Comparison of ENCODE assay signal across 28 mouse cellular contexts in genomic region chrX:116125660-116126059, GRCm38 (mm10).
"Had no signal": no experiment of that assay in that cellular context is flagged by ENCODE, and none has a peak within 500 bp of the region (broad histone marks: within the 10 kb centered on the region; RNA-seq: fewer than 3 reads in every experiment).

No protein-coding gene starts in this region.

- H3K27me3 ChIP-seq: limb, embryonic 12.5 days; limb, embryonic 13.5 days; limb, embryonic 15.5 days; liver, embryonic 12.5 days; liver, embryonic 13.5 days; liver, embryonic 15.5 days; lung, embryonic 15.5 days; megakaryocyte, embryonic 14.5 days; midbrain, embryonic 12.5 days; midbrain, embryonic 13.5 days; midbrain, embryonic 15.5 days; neural tube, embryonic 12.5 days had no signal

- H3K27ac ChIP-seq: limb, embryonic 10.5 days; limb, embryonic 12.5 days; limb, embryonic 13.5 days; limb, embryonic 15.5 days; liver, embryonic 12.5 days; liver, embryonic 13.5 days; liver, embryonic 14.5 days; liver, embryonic 15.5 days; lung, embryonic 15.5 days; macrophage; midbrain, embryonic 10.5 days; midbrain, embryonic 12.5 days; midbrain, embryonic 13.5 days; midbrain, embryonic 15.5 days; neural tube, embryonic 12.5 days had no signal

- H3K9ac ChIP-seq: limb, embryonic 12.5 days; limb, embryonic 13.5 days; limb, embryonic 15.5 days; liver, embryonic 12.5 days; liver, embryonic 13.5 days; liver, embryonic 14.5 days; liver, embryonic 15.5 days; liver, postnatal 0 days; lung, embryonic 14.5 days; lung, embryonic 15.5 days; midbrain, embryonic 12.5 days; midbrain, embryonic 13.5 days; midbrain, embryonic 15.5 days; neural tube, embryonic 12.5 days had no signal

- DNase-seq: left cerebral cortex, postnatal 4 days; liver; liver, embryonic 13.5 days; liver, postnatal 0 days; lung, adult 18-20 months; lung, adult 2 months; lung, embryonic 14.5 days; lung, postnatal 10 days; lung, postnatal 14 days; lung, postnatal 36 days; lung, postnatal 4 days; midbrain, embryonic 14.5 days had no signal

- H3K4me1 ChIP-seq: limb, embryonic 10.5 days; limb, embryonic 12.5 days; limb, embryonic 13.5 days; limb, embryonic 15.5 days; liver, embryonic 12.5 days; liver, embryonic 13.5 days; liver, embryonic 15.5 days; lung, embryonic 15.5 days; megakaryocyte, embryonic 14.5 days; midbrain, embryonic 10.5 days; midbrain, embryonic 12.5 days; midbrain, embryonic 13.5 days; midbrain, embryonic 15.5 days; neural tube, embryonic 12.5 days had no signal

- H3K4me3 ChIP-seq: limb, embryonic 10.5 days; limb, embryonic 12.5 days; limb, embryonic 13.5 days; limb, embryonic 15.5 days; liver, embryonic 12.5 days; liver, embryonic 13.5 days; liver, embryonic 15.5 days; lung, embryonic 15.5 days; megakaryocyte, embryonic 14.5 days; midbrain, embryonic 10.5 days; midbrain, embryonic 12.5 days; midbrain, embryonic 13.5 days; midbrain, embryonic 15.5 days; myocyte; neural tube, embryonic 12.5 days had no signal

- H3K9me3 ChIP-seq: limb, embryonic 10.5 days; limb, embryonic 12.5 days; limb, embryonic 13.5 days; limb, embryonic 15.5 days; liver, embryonic 12.5 days; liver, embryonic 13.5 days; liver, embryonic 15.5 days; lung, embryonic 15.5 days; midbrain, embryonic 10.5 days; midbrain, embryonic 12.5 days; midbrain, embryonic 13.5 days; midbrain, embryonic 15.5 days; neural tube, embryonic 12.5 days had no signal

- H3K36me3 ChIP-seq: limb, embryonic 10.5 days; limb, embryonic 12.5 days; limb, embryonic 13.5 days; limb, embryonic 15.5 days; liver, embryonic 12.5 days; liver, embryonic 13.5 days; liver, embryonic 15.5 days; lung, embryonic 15.5 days; midbrain, embryonic 10.5 days; midbrain, embryonic 12.5 days; midbrain, embryonic 13.5 days; midbrain, embryonic 15.5 days; neural tube, embryonic 12.5 days had no signal
